Mouse (Mus musculus) bone marrow macrophage, adult 2 months (primary cell): ENCODE data around the gene Zc3h10.

ENCODE experiments used
- CTCF ChIP-seq: IDR thresholded peaks from 2 replicates; pipeline ENCODE4 v1.5.1; 2012; ENCODE audit warnings: low read depth, mild to moderate bottlenecking, low read length, moderate library complexity
- POLR2A ChIP-seq: IDR thresholded peaks from 2 replicates; pipeline ENCODE4 v1.6.1; 2012; ENCODE audit warnings: mild to moderate bottlenecking, low read depth, low read length, borderline replicate concordance

GRCm38 (mm10) chr10:128579731-128580130, 32.2 kb upstream of the Zc3h10 start:
- no peak for TF ChIP-seq CTCF
- TF ChIP-seq POLR2A, result no peak
